In the genomic region with DNA sequence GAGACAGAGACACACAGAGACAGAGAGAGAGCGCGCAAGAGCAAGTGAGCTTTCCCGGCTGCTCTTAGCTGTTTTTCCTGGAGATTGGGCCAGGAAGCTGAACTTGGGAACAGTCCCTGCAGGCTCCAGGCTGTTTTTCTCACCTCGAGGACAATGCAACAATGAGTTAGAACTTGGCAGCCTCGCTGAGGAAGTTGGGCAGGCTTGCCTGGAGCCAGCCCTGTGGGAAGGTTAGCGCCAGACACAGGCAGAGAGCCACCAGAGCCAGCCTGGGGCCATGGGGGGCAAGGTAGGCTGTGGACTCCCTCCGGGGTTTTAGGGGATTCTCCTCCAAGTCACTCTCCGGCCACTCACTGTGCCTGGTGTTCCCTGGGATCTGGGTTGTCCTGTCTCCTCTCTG, we compare ENCODE assay signal across 8 mouse cellular contexts.
A peak's percentile ranks its signal among the peaks of the same experiment; 100 is the strongest.
DNase-seq lines count a peak whose midpoint lies in the region; ATAC-seq and TF ChIP-seq lines count a peak whose summit lies in the region.

No protein-coding gene starts in this region.

- no peaks in the 10 kb centered on the region; the same call in 1 of the 2 replicates for H3K9me3 ChIP-seq in heart, postnatal 0 days (replicated peaks; ENCODE audit: control insufficient read depth, low read length)
- H3K9me3 ChIP-seq in midbrain, postnatal 0 days (ENCODE audit: low read length) = no peaks in the 10 kb centered on the region

- no peak for TF ChIP-seq CTCF in heart, postnatal 0 days (IDR thresholded peaks at IDR 0.05; ENCODE audit: low read depth)
- no peak for TF ChIP-seq CTCF in layer of hippocampus, adult 2 months (conservative IDR thresholded peaks at IDR 0.05)
- TF ChIP-seq CTCF in midbrain, postnatal 0 days (IDR thresholded peaks at IDR 0.05) = no peak

- H3K4me3 ChIP-seq in heart, postnatal 0 days (ENCODE audit: low read depth, low read length) = no peak overlapping the region
- peak overlapping the region; percentile 24 for H3K4me3 ChIP-seq in layer of hippocampus, adult 2 months
- no peak overlapping the region for H3K4me3 ChIP-seq in midbrain, postnatal 0 days (ENCODE audit: low read depth, low read length)

- WGBS in heart, postnatal 0 days = 46% methylated on average over 8 of the region's 8 CpGs
- 73% methylated on average over 8 of the region's 8 CpGs for WGBS in midbrain, postnatal 0 days

- H3K27ac ChIP-seq in heart, postnatal 0 days (ENCODE audit: low read depth) = peak overlapping the region; percentile 66
- peak overlapping the region; percentile 92 for H3K27ac ChIP-seq in layer of hippocampus, adult 2 months
- no peak overlapping the region for H3K27ac ChIP-seq in midbrain, postnatal 0 days (ENCODE audit: low read depth, low read length)

- H3K4me1 ChIP-seq in heart, postnatal 0 days (ENCODE audit: control insufficient read depth, insufficient read depth) = peaks cover 8% of the 10 kb centered on the region; the same call in 1 of the 2 replicates
- peaks cover 8% of the 10 kb centered on the region; the same call in 1 of the 2 replicates for H3K4me1 ChIP-seq in midbrain, postnatal 0 days (ENCODE audit: insufficient read depth, low read length)

- peaks cover 7% of the 10 kb centered on the region; the same call in 1 of the 2 replicates for H3K36me3 ChIP-seq in heart, postnatal 0 days (replicated peaks; ENCODE audit: control insufficient read depth, insufficient read depth, low read length)
- no peaks in the 10 kb centered on the region; the same call in 1 of the 2 replicates for H3K36me3 ChIP-seq in midbrain, postnatal 0 days (ENCODE audit: insufficient read depth, low read length)

- TF ChIP-seq EP300 in heart, postnatal 0 days (IDR thresholded peaks at IDR 0.05; ENCODE audit: low read depth) = no peak

- no peaks in the 10 kb centered on the region for H3K27me3 ChIP-seq in heart, postnatal 0 days (ENCODE audit: control insufficient read depth, insufficient read depth, low read length)
- H3K27me3 ChIP-seq in midbrain, postnatal 0 days (ENCODE audit: insufficient read depth, low read length) = no peaks in the 10 kb centered on the region

- no peak overlapping the region for H3K4me2 ChIP-seq in heart, postnatal 0 days (ENCODE audit: low read depth, low read length)
- H3K4me2 ChIP-seq in midbrain, postnatal 0 days (ENCODE audit: low read depth, low read length, poor library complexity, severe bottlenecking) = no peak overlapping the region

- peak; percentile 50 for DNase-seq in ovary, adult 18-20 months (ENCODE audit: low spot score)
- DNase-seq in ovary, postnatal 10 days (ENCODE audit: low spot score) = no peak
- DNase-seq in cerebellum, postnatal 10 days = peak; percentile 48 to 64
- DNase-seq in heart, postnatal 0 days (ENCODE audit: low spot score) = peak; percentile 51
- DNase-seq in layer of hippocampus, adult 2 months (ENCODE audit: low spot score in 2 of 2) = peak; percentile 47 to 70
- DNase-seq in midbrain, postnatal 0 days (ENCODE audit: low spot score) = peak; percentile 62
- no peak for DNase-seq in spleen, adult 12 weeks (ENCODE audit: low spot score)

- ATAC-seq in heart, postnatal 0 days (ENCODE audit: insufficient read depth, low read depth) = peak; percentile 65
- peak; percentile 32; the same call in 1 of the 2 replicates for ATAC-seq in midbrain, postnatal 0 days (ENCODE audit: low FRiP score)
- no peak for ATAC-seq in megakaryocyte progenitor cell, adult 5-6 weeks (replicated peaks; ENCODE audit: poor library complexity)

- H3K9ac ChIP-seq in heart, postnatal 0 days (replicated peaks; ENCODE audit: low read depth, low read length) = no peak overlapping the region
- no peak overlapping the region for H3K9ac ChIP-seq in midbrain, postnatal 0 days (replicated peaks; ENCODE audit: low read length, poor library complexity, severe bottlenecking)

Comparison
In these comparisons a context has a peak if more than half of its experiments do, and no peak if none do; other contexts are left out.
1. DNase-seq: peak in ovary, adult 18-20 months (single experiment), cerebellum, postnatal 10 days (2 of 2), heart, postnatal 0 days (single experiment), layer of hippocampus, adult 2 months (2 of 2) and midbrain, postnatal 0 days (single experiment); none in ovary, postnatal 10 days (single experiment) and spleen, adult 12 weeks (single experiment).